Mouse (Mus musculus) frontal cortex, adult 2 months (tissue): ENCODE data around the gene Mxd4. TPM values are rescaled to one million over a fixed set of nuclear protein-coding genes. Genes with fewer than 3 reads are reported as not detected.

Source experiments
- DNase-seq, 2 experiments: peaks; one replicate each; pipeline ENCODE4 v3.0.0; 2022; ENCODE audit warnings: low spot score in 1 of 2; ENCODE audit errors: extremely low spot score in 1 of 2
- polyA plus RNA-seq: library from polyadenylated mRNA; depleted of rRNA; stranded (reverse); fragments of >200 nt; gene quantifications from 2 replicates; pipeline ENCODE4 v1.2.3, GENCODE M21; 2012; rRNA removed

Mxd4 gene
- polyA plus RNA-seq: 101 and 105 TPM in 2 replicates

DNA sequence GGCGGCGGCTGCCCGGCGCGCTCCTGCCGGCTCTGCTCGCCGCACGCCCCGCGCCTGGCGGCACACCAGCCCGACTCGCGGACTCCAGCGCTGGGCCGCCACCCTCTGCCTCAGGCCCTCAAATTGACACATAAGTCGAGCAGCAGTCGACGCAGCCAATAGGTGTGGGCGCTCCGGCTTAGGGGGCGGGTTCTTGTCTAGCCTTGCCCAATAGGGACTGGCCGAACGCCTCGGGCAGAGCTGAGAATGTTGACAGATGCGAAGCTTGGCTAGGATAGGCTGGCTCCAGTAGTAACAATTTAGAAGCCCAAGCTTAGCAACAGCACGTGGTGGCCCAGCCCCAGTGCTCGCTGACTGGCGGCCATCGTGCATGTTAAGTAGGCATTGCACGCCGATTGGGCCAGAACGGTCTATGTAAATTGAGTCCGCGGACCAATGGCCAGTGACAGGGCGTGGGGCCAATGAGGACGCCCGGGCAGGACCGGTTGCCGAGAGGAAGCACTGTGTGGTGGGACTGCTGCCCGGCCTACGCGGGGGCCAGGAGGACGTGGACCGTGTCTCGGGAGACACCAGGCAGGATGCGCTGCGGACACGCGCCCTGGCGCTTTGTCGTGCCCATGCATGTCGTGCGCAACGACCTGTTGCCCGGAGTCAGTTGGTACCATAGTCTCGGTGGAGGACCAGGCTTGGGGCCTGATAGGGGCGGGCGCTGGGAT, at the start of gene Mxd4:
Gene Mxd4, minus strand, starts transcription at position 120 of the 716 bp plus-strand sequence.
- DNase-seq: peak; percentile 99 to 100

DNA sequence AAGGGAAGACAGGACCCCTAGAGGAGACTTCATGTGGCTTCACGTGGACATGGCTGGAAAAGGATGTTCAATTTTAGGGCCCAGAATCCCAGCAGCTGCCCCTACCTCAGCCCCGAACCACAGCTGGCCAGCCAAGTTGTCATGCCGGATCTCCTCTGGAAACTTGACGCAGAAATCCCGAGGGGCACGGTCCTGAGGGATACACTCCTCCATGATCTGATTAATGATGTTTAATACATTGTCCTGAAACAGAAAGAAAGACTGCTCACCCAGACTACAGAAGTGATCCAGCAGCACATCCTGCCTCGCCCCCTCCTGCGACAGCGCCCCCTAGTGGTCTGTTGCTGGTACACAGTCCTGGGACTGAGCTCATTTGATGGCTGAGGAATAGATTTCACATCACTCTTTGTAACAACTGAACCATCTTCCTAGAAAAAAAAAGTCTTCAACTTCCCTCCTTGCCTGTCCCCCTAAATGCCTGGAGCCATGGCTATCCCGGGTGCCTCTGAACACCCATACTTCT, 48.4 kb upstream of the Mxd4 start:
- DNase-seq: no peak

DNA sequence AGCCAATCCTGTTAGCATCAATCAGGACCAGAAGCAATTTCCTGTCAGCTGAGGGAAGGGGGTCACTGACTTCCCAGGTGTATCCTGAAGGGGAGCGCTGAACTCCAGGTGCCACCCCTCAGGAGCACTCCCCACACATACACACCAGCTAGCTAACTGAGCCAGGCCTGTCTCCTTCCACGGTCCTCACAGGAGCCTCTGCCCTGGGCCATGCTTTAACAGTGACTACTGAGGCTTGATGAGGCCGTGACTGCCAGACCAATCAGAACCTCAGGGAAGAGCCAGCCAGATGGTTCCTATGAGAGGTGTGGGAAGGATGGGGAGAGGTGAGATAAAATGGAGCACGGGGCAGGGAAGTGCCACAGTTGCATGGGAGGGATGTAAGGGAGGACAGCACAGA, 47.5 kb upstream of the Mxd4 start:
- DNase-seq: no peak

DNA sequence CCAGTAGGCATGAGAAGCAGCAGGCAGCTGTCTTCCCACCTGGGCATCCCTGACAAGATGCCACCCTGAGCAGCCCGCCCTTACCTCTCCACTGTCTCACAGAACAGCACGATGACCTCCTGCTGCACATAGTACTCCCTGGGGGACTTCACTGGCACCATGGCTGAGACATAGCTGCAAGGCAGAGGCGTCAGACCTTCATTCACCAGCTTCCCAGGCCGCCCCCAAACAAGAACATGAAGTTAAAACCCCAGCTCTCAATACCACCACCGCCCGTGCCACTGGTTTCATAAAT, 45.6 kb upstream of the Mxd4 start:
- no peak for DNase-seq

DNA sequence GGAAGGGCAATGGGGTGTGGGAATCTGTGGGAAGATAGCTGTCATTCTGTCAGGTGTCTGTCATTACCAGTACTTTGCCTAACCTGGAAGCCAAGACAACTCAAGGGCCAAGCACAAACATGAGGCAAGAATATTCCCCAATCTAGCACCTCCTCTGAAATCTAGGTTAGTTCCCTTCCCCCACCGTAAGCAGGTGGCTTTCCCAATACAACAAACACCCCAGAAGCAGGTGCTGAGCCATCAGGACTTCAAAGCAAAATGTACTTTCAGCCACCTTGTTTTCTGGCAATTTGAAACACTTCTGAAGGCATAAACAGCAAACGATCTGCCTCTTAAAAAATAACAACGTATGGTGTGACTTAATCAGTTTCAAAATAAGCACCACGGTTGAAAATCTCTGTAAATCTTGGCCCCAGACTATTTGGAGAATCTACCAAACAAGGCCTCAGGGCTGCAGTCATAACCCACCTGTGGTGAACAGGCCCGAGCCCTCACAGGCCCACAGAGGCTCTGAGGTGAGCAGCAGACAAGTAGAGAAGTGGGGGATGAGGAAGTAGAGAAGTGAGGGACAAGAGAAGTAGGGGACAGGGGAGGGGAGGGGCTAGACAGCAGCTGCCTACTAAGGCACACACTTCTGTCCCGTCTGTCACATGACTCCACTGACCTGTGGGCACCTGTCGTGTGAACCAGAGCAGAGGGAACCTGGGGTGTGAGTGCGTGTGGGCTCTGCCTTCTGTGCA, 45.1 kb upstream of the Mxd4 start:
- no peak for DNase-seq

DNA sequence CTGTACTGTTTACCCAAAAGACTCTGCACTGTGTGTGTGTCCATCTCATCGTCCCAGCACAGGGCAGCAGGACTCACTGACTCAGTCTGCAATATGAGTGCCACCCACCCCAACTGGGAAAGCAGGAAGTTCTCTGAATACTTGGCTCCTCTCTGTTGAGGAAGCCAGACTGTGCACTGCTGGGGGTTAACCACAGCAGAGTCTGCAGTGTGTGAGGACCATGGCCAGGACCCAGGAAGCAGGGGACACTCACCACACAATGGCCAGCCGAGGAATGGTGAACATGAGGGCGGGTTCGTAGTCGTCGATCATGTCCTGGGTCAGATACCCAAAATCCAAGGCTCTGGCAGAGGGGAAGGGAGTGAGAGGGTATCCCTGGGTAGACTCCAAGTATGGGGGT, 44.4 kb upstream of the Mxd4 start:
- no peak for DNase-seq

DNA sequence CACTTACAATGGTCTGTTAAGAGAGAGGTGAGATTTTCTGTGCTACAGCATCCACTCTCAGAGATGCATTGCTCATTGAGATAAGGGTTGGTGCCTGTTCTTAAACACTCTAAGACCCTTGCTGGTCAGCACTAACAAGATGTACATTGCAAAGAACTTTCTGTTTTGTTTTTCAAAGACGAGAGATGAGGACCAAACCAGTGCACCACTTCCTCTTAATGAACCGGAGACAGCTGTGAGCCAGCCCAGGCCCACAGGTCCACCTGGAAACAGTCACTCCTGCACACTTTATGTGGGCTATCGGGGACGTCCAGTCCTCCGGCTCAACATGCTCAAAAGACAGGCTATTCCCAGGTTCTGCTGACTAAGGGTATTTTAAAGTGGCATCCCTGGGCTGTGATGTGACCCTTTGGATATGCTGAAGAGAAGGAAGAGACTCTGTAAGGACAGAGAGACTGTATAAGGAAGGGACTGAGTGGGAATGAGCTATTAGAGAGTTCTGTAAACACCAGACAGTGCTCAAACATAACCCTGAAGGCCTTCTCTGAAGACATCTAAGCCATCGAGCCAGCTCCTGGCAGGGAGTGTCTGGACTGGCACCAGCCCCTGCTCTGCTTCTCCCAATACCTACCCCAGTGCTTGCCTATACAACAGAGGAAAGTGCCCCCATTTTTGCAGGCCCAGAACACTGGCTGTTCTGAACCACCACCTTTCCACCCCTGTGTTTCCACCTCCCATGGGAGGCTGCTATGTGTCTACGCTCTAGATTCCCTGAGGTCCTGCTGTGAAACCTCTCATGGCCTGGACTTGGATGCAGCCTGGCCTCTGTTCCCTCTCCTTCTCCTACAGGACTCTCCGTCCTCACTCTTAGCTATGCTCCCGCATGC, 43.3 kb upstream of the Mxd4 start:
- no peak for DNase-seq

DNA sequence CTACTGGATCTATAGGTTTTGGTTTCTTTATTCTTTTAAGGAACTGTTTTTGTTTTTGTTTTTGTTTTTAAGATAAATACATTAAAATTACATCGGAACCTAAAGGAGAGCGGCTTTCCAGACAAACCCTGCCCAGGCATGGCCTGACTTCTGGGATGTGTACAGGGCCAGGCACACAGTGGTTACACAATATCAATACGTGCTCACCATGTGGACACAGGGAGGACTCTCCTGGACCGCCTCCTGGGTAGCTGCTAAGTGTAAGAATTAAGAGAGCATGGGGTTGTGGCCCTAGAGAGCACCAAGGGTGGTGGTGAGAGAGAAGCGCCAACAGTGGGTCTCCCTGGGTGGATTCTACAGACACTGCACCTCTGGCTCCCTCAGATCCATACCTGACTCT, 42.0 kb upstream of the Mxd4 start:
- DNase-seq: no peak

DNA sequence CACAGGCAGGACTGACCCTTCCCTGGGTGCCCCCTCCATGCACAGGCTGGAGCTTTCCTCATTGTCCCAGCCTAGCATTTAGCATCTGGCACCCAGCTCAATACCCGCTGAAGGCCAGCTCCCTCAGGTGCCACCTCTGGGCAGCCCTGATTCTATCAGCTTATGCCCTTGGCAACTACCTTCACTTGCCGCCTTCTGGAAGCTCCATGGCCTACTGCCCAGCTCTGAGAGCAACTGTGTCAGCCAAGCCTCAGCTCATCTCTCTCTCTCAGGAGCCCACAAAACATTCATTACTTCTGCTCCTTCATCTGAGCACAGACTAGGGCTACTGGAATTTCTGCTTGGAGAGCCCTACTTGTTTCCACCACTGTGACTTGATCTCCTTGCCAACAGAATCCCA, 38.0 kb upstream of the Mxd4 start:
- no peak for DNase-seq

DNA sequence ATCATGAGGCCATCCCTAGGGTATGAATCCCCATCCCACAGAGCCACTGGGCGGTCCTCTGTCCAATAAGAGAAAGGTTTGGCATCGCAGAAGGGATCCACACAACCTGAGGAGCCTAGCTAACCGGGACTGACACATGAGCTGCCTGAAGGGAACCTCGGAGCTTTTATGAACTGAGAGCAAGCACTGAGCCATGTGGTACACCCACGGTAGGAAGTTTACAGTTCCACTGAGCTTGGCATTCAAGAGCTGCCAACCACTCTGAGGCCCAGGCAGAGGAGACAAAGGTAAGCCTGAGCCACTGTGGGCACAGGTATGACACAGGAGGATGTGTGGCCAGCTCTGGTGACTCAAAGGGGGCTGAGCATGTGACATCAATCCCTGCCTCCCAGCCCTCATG, 37.0 kb upstream of the Mxd4 start:
- DNase-seq: no peak

DNA sequence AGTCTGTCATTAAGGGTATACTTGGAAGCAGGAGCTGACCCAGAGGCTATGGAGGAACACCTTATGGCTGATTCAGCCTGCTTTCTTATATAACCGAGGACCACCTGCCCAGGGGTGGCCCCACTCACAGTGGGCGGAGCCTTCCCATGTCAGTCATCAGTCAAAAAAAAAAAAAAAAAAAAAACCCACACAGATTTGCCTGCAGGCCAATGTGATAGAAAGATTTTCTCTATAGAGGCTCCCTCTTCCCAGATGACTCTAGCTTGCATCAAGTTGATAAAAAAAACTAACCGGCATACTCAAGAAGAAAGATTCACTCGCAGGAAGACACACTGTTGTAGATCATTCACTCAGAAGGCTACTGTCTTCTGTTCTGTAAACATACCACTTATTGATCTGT, 32.5 kb upstream of the Mxd4 start:
- no peak for DNase-seq

DNA sequence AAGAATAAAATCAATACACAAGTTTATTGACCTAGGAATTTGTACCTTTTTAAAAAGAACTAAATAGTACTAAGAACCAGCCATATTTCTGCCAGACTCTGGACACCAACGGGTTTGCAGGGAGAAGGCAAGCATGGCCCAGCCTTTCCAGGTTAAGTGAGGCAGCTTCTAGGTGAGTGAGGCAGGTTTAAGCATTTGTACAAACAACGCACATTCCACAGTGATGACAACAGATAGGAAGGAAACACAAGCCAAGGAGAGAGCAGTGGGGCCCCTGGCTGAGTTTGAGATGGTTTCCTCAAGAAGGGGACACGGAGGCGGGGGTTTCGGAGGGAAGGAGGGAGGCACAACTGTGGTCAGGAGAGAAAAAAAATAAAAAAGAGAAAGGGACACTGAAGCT, 31.2 kb upstream of the Mxd4 start:
- DNase-seq: no peak

DNA sequence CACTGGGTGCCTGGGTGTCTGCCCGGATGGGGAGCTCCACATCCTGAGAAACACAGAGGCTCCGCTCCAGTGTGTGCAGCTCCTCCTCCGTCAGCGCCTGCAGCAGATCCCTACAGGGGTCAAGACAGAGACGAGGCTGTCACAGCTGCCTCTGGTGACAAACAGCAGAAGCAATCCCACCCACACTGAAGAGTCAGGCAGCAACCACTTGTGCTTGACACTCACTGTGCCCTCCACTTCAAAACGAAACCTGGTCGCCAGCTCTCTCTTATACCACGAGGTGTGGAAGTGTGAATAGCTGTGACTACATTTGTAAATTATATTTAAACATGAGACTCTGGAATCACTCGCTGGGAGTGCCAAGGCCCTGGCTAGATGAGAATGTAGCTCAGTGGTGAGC, 30.2 kb upstream of the Mxd4 start:
- DNase-seq: peak in 1 of 2 experiments; percentile 30

DNA sequence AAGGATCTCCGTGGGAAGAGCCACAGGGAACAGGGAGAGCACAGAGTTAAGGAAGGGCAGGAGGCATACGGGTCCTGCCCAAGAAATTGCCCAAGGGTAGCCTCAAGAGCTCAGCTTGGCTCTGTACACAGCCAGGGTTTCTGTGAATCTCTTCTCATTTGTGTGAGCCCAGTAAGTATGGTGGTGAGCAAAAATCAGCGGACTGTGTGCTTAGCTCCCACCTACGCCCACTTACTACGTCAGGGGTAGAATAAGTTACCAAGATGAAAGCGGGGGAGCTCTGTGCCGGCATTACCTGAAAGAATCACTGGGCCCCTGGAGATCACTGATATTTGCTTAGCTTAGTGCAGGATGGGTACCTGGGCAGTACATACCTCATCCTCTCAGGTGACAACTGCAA, 28.5 kb upstream of the Mxd4 start:
- no peak for DNase-seq

DNA sequence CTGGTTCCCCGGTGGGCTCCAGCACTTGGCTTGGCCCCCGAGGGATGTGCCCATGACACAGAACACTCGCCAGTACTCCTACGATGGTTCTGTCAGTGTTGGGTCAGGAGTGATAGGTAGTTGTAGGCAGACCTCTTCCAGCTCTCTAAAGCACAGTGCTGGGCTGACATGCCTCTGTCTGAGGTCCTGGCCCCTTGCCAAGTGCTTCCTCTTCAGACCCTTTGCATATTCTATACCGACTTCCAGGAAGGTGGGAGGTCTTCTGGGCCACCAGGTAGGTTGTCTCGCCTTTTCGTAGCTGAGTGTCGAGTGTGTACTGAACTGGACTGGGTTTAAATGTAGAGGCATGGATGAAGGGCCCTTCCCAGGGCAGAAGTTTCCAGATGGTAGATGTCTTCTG, 26.1 kb upstream of the Mxd4 start:
- DNase-seq: no peak

DNA sequence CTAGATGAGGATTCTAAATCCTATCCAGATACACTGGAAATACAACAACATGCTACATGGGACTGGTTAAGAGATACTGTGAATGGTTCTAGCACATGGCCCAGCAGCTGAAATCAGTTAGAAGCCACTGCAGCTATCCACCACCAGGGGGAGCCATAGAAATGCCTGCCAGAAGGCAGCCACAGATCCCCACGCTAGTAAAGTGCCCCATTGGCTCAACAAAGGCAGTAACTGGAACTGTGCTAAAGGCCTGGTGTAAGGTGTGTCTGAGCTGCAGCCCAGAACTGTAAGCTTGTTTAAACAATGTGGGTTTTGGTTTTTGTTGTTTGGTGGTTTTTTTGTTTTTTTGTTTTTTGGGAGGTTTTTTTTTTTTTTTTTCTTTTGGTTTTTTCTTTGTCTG, 22.8 kb upstream of the Mxd4 start:
- peak in 1 of 2 experiments; percentile 89 for DNase-seq

DNA sequence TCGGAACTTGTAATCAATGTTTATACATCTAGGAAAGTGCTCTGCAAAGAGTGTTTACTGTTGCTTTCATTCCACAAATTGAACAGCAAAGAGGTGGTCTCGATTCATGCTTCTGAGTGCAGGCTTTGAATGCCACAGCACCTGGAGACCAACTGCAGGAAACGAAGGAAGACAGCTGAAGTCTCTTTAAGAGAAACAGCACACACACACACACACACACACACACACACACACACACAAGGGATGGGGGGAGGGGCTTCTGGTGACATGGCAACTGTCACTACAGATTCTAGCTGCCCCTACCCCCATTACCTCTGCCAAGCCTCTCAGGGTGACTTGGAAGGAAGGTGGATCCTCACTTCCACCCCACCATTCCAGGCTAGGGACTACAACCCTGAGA, 20.0 kb upstream of the Mxd4 start:
- no peak for DNase-seq

DNA sequence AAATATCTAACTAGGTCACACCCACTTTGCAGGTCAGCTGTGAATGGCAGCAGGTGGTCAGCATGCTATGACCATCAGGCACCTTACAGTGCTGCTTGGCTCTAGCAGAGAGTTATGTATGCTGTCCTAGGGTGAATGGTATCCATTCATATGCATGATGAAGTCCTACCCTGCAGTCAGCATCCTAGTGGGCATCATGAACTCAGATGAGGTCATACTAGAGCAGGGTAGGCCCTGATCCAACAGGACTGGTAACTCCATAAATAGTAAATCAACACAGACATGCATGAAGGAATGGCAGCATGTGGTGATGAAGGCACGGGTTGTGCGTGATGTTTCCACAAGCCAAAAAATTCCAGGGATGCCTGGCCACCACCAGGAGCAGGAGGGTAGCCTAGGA, 18.3 kb upstream of the Mxd4 start:
- DNase-seq: no peak

DNA sequence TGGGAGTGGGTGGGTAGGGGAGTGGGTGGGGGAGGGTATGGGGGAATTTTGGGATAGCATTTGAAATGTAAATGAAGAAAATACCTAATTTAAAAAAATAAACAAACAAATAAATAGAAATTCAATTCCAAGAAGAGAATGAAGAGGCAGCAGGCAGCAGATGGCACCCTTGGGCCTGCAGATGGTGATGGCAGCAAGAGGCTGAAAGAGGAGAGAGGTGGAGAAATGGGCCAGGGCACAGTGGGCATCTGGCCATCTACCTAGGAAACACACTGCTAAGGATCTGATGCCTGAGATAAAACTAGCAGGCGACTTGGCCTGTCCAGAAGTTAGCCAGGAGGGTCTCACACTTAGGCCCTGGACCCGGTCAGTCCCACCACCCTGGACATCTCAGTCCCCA, 17.4 kb upstream of the Mxd4 start:
- no peak for DNase-seq

DNA sequence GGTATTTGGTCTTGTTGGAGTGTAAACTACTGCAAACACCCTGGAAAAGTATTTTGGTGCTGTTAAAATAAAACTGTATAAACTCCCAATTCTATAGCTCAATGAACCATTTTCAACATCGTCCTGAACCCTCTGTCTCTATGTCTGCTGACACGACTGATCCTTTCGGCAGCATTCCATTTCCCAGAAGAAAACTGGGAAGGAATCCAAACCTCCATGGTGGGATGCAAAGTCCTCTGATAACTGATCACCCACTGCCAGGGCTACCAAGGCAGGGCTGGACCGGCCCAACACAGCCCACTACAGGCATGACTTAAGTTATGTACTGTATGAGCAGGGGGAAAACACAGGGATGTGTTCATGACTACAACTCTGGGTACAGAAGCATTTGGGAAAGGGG, 14.5 kb upstream of the Mxd4 start:
- DNase-seq: no peak

DNA sequence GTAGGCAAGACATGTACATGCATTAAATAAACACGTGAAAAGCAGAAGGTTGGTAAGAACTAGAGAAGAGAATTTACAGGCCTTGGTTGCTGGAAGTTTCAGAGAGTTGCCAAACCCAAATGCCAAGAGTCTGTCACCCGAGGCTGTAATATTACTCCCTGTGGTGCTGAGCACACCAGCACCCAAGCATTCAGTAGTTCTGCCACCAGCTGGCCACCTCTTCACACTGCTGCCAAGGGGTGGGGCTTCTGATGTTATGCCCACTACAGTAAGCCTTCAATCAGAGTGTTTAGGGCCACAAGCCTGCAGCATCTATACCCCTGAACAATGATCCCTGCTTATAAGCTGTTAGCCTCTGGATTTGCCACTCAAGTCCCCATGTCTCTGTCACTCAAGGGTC, 13.9 kb upstream of the Mxd4 start:
- DNase-seq: no peak
